ENCODE assay signal across 16 mouse cellular contexts in the genomic region with DNA sequence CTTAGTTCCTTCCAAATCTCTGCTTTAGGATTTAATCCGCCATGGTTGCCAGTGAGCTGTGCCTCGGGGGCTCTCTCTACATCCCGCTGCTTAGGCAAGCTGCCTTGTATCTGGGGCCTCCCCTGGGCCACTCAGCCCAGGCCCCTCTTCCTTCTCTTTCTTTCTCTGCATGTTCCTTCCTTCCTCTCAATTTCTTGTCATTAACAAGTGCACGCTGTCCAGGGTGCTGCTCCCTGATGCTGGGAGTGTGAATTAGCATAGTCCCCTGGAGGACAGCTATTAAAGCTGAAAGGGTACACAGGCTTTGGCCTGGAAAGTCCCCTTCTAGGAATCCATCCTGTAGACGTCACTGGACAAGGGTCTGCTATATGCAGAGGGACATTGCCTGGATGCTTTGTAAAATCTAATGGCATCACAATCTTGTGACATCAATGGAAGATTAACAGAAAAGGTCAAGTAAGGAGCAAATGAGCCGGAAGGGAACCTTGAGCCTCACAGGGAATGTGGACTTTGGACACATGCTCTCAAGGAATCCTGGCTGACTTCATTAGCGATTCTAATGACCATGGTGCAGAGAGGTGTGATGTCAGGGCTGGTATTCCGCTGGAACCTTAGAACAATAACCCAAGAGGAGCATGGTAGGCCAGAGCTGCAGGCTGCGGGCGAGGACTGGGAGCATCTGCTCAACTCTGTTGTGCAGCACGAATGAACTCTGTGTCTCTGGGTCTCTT. TPM values are rescaled to one million over a fixed set of nuclear protein-coding genes. Genes with fewer than 3 reads are reported as not detected.
DNase-seq lines count a peak whose midpoint lies in the region; ATAC-seq lines count a peak whose summit lies in the region.
"Had no signal": no experiment of that assay in that cellular context is flagged by ENCODE, and none has a peak within 500 bp of the region (broad histone marks: within the 10 kb centered on the region; RNA-seq: fewer than 3 reads in every experiment).

No protein-coding gene starts in this region.

- H3K27ac ChIP-seq in neural tube, embryonic 13.5 days (replicated peaks), result no peak overlapping the region
- H3K27ac ChIP-seq in neural tube, embryonic 15.5 days (replicated peaks), result no peak overlapping the region
- no peak overlapping the region for H3K27ac ChIP-seq in embryonic facial prominence, embryonic 11.5 days (replicated peaks; ENCODE audit: low read depth, low read length)
- H3K27ac ChIP-seq: embryonic facial prominence, embryonic 12.5 days had no signal

- 0 out of 2 replicates have a peak, but pooled peaks have one; percentile 22 for ATAC-seq in neural tube, embryonic 13.5 days (ENCODE audit: low read depth)
- no peak for ATAC-seq in neural tube, embryonic 15.5 days (ENCODE audit: low FRiP score)
- no peak for ATAC-seq in embryonic facial prominence, embryonic 11.5 days (replicated peaks; ENCODE audit: insufficient number of reproducible peaks, low FRiP score, low TSS enrichment, low read depth)
- ATAC-seq: forebrain, embryonic 14.5 days had no signal

- no peaks in the 10 kb centered on the region for H3K36me3 ChIP-seq in neural tube, embryonic 13.5 days
- H3K36me3 ChIP-seq in neural tube, embryonic 15.5 days, result no peaks in the 10 kb centered on the region
- H3K36me3 ChIP-seq in embryonic facial prominence, embryonic 11.5 days (replicated peaks; ENCODE audit: control insufficient read depth, insufficient read depth, low read depth, low read length), result no peaks in the 10 kb centered on the region
- H3K36me3 ChIP-seq: embryonic facial prominence, embryonic 12.5 days; G1E had no signal

- WGBS in neural tube, embryonic 13.5 days, result 35% methylated on average over 11 of the region's 11 CpGs
- 30% methylated on average over 11 of the region's 11 CpGs for WGBS in neural tube, embryonic 15.5 days
- 50% methylated on average over 11 of the region's 11 CpGs for WGBS in embryonic facial prominence, embryonic 11.5 days

- no peak overlapping the region for H3K4me3 ChIP-seq in neural tube, embryonic 13.5 days
- no peak overlapping the region for H3K4me3 ChIP-seq in neural tube, embryonic 15.5 days (replicated peaks)
- no peak overlapping the region for H3K4me3 ChIP-seq in embryonic facial prominence, embryonic 11.5 days (ENCODE audit: low read depth, low read length)
- H3K4me3 ChIP-seq: embryonic facial prominence, embryonic 12.5 days had no signal

- peaks cover 13% of the 10 kb centered on the region; the same call in 1 of the 2 replicates for H3K4me1 ChIP-seq in neural tube, embryonic 13.5 days (replicated peaks)
- H3K4me1 ChIP-seq in neural tube, embryonic 15.5 days, result peaks cover 11% of the 10 kb centered on the region; the same call in 1 of the 2 replicates
- H3K4me1 ChIP-seq in embryonic facial prominence, embryonic 11.5 days (ENCODE audit: control insufficient read depth, insufficient read depth, low read length), result no peaks in the 10 kb centered on the region
- H3K4me1 ChIP-seq: embryonic facial prominence, embryonic 12.5 days had no signal

- H3K27me3 ChIP-seq in neural tube, embryonic 13.5 days, result peaks cover 5% of the 10 kb centered on the region; the same call in 1 of the 2 replicates
- H3K27me3 ChIP-seq in neural tube, embryonic 15.5 days (replicated peaks), result no peaks in the 10 kb centered on the region
- no peaks in the 10 kb centered on the region for H3K27me3 ChIP-seq in embryonic facial prominence, embryonic 11.5 days (ENCODE audit: control insufficient read depth, insufficient read depth, low read length)
- H3K27me3 ChIP-seq: embryonic facial prominence, embryonic 12.5 days had no signal

- H3K9me3 ChIP-seq in neural tube, embryonic 13.5 days, result no peaks in the 10 kb centered on the region
- no peaks in the 10 kb centered on the region for H3K9me3 ChIP-seq in neural tube, embryonic 15.5 days (replicated peaks)
- H3K9me3 ChIP-seq in embryonic facial prominence, embryonic 11.5 days (replicated peaks; ENCODE audit: control insufficient read depth, low read length), result no peaks in the 10 kb centered on the region
- H3K9me3 ChIP-seq: embryonic facial prominence, embryonic 12.5 days; G1E had no signal

- H3K4me2 ChIP-seq in neural tube, embryonic 13.5 days, result no peak overlapping the region
- no peak overlapping the region for H3K4me2 ChIP-seq in neural tube, embryonic 15.5 days
- H3K4me2 ChIP-seq in embryonic facial prominence, embryonic 11.5 days (ENCODE audit: low read depth, low read length), result no peak overlapping the region
- H3K4me2 ChIP-seq: embryonic facial prominence, embryonic 12.5 days had no signal

- H3K9ac ChIP-seq in neural tube, embryonic 13.5 days, result 0 out of 2 replicates have a peak overlapping the region, but pooled peaks have one; percentile 9
- no peak overlapping the region for H3K9ac ChIP-seq in neural tube, embryonic 15.5 days (replicated peaks)
- no peak overlapping the region for H3K9ac ChIP-seq in embryonic facial prominence, embryonic 11.5 days (replicated peaks; ENCODE audit: low read length)
- H3K9ac ChIP-seq: embryonic facial prominence, embryonic 12.5 days had no signal

- peak; percentile 36 for DNase-seq in embryonic facial prominence, embryonic 11.5 days (ENCODE audit: low spot score)
- peak; percentile 52 to 79 for DNase-seq in kidney, postnatal 36 days
- no peak for DNase-seq in left cerebral cortex, adult 8-10 months (ENCODE audit: low spot score in 2 of 2)
- no peak for DNase-seq in thymus, postnatal 36 days
- no peak for DNase-seq in layer of hippocampus, adult 18-20 months (ENCODE audit: low spot score in 2 of 2)
- DNase-seq: adrenal gland, postnatal 36 days; cerebellum, adult 18-20 months; gastrocnemius, postnatal 36 days; lung, adult 18-20 months; thymus, postnatal 25 days had no signal

RNA-seq across cellular contexts. Expression of gene Ift27, which starts 20.7 kb away (rescaled TPM):
- polyA plus RNA-seq in neural tube, embryonic 13.5 days (2015; fragmentation: Nextera tagmentation; extraction: Ambion mirVana), result 88.5 and 96.9 TPM in 2 replicates
- polyA plus RNA-seq in neural tube, embryonic 15.5 days (2015; fragmentation: Nextera tagmentation; extraction: Ambion mirVana), result 88.4 and 99.8 TPM in 2 replicates
- 111 and 115 TPM in 2 replicates for polyA plus RNA-seq in embryonic facial prominence, embryonic 11.5 days (2014; fragmentation: Nextera tagmentation; extraction: Ambion mirVana)
- 10 to 100 TPM; 30.6 to 34.2 (median 31.9) TPM for total RNA-seq in left cerebral cortex, adult 8-10 months (2022)
- 10 to 100 TPM; 19.5 to 21.8 TPM for total RNA-seq in layer of hippocampus, adult 18-20 months (2021)

RNA-seq across cellular contexts. Expression of gene Cacng2, which starts 33.4 kb away (rescaled TPM):
- 9.4 and 10.6 TPM in 2 replicates for polyA plus RNA-seq in neural tube, embryonic 13.5 days (2015; fragmentation: Nextera tagmentation; extraction: Ambion mirVana)
- 15.4 and 18.9 TPM in 2 replicates for polyA plus RNA-seq in neural tube, embryonic 15.5 days (2015; fragmentation: Nextera tagmentation; extraction: Ambion mirVana)
- 0.18 and 0.25 TPM in 2 replicates for polyA plus RNA-seq in embryonic facial prominence, embryonic 11.5 days (2014; fragmentation: Nextera tagmentation; extraction: Ambion mirVana)
- 10 to 100 TPM; 45.3 to 47.1 (median 46.5) TPM for total RNA-seq in left cerebral cortex, adult 8-10 months (2022)
- total RNA-seq in layer of hippocampus, adult 18-20 months (2021), result 10 to 100 TPM; 34.4 to 34.9 TPM
- total RNA-seq: gastrocnemius, postnatal 36 days had no signal
- polyA plus RNA-seq: G1E; heart, embryonic 16.5 days had no signal

RNA-seq across cellular contexts. Expression of gene Pvalb, which starts 53.0 kb away (rescaled TPM):
- 2.5 and 4.1 TPM in 2 replicates for polyA plus RNA-seq in neural tube, embryonic 13.5 days (2015; fragmentation: Nextera tagmentation; extraction: Ambion mirVana)
- polyA plus RNA-seq in neural tube, embryonic 15.5 days (2015; fragmentation: Nextera tagmentation; extraction: Ambion mirVana), result 4.4 and 5.0 TPM in 2 replicates
- 0.22 TPM in 1 of 2 replicates, not detected in the other for polyA plus RNA-seq in embryonic facial prominence, embryonic 11.5 days (2014; fragmentation: Nextera tagmentation; extraction: Ambion mirVana)
- total RNA-seq in left cerebral cortex, adult 8-10 months (2022), result 100 to 1,000 TPM; 101 to 113 (median 102) TPM
- 10 to 100 TPM; 61.3 to 62.5 TPM for total RNA-seq in layer of hippocampus, adult 18-20 months (2021)
- total RNA-seq: adrenal gland, postnatal 36 days; G1E had no signal
- polyA plus RNA-seq: G1E had no signal

Comparison
In these comparisons a context has a peak if more than half of its experiments do, and no peak if none do; other contexts are left out.
1. DNase-seq: peak in embryonic facial prominence, embryonic 11.5 days (single experiment) and kidney, postnatal 36 days (2 of 2); none in left cerebral cortex, adult 8-10 months (0 of 2), thymus, postnatal 36 days (0 of 2) and layer of hippocampus, adult 18-20 months (0 of 2).